Mouse (Mus musculus): ENCODE data around the gene Krtap7-1.

Krtap7-1 gene

DNA sequence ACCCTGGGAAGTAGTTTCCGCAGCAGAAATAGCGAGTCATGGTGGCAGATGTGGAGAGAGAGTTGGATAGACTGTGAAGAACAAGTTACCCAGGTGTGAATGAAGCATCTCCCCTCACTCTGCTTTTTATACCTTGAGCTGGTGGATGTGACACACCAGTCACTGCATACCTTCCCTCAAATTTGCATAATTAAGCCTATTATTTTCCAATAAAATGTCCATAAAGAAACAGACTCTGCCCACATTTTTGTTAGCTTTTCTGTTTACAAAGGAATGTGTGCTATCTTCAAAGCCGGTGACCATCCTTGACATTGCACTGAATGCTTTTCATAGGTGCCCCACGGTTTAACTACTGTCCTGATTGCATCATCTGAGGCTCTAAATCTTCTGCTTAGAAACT is at the start of gene Krtap7-1:
Krtap7-1 (minus strand) TSS at position 101 of the 400 bp plus-strand sequence.
- DNase-seq (ENCODE audit: low spot score in 2 of 2): no peak

DNA sequence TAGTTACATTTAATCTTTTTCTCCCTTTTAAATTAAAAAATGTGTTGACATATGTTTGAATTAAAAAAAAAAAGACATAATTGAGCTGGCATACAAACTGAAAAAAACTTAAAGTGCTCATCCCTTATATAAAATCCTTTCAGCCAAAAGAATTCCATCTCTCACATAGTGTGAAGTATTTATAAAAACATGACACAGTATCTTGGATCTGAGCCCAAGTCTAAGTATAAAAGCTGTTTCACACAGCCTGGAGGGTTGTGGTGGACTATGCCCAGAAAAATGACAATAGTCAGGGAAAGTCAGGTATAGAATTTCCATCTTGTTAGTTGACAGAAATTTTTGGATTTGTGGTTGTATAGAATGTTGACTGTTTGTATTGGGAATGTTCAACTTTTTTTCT is 42.2 kb upstream of the Krtap7-1 start:
- no peak for DNase-seq (ENCODE audit: low spot score in 2 of 2)

DNA sequence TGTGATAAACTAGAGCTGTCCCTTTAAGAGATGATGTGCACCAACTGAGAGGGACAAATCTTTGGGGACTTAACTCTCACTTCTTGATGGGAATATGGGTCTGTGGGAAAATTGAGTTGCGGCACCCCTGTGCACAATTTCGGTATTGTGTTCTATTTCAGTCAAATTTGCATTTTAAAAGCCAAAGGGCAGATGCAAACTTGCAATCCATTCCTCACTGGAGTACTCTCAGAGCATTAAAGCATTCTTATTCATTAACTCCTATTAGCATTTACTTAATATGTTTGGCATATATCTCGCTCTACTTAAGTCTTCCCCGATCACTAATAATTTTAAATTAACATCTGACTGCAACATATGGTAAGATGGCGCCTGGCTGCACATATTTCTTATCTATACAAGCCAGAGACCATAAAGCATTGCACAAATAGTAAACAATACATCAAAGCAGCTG is 29.9 kb upstream of the Krtap7-1 start:
- no peak for DNase-seq (ENCODE audit: low spot score in 2 of 2)

DNA sequence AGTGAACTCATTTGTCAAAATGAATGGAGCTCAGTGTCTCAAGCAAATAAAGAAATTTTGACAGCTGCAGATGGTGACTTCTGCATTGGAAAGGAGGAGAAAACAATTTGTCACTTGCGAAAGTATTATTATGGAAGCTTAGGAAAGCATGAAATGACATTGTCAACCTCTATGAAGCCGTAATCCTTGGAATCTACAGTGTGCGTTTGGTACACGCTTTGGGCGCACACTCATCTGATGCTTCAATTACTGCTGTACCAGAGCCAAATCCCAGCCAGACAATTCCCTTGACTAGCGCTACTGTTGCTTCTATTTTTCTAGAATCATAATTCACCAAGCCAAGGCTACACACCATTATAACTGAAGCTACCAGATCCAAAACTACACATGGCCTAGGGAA is 29.2 kb upstream of the Krtap7-1 start:
- DNase-seq (ENCODE audit: low spot score in 2 of 2): no peak

DNA sequence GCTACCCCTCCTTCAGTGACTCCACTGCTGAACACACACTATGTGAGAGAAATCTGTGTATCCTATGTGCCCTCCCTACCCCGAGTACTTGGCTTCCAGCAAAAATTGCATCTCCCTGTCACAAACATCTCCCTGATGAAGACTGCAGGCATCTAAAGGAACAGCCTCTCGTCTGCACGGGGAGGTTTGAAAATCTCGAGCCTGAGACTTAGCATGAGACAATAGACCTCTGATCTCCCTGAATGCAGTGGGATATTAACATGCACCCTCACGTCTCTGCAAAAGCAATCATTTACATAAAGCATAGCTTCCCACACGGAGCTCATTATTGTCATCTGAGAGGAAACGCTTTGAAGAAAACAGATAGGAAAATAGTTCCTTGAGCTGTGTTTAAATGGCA is 22.4 kb upstream of the Krtap7-1 start:
- no peak for DNase-seq (ENCODE audit: low spot score in 2 of 2)

DNA sequence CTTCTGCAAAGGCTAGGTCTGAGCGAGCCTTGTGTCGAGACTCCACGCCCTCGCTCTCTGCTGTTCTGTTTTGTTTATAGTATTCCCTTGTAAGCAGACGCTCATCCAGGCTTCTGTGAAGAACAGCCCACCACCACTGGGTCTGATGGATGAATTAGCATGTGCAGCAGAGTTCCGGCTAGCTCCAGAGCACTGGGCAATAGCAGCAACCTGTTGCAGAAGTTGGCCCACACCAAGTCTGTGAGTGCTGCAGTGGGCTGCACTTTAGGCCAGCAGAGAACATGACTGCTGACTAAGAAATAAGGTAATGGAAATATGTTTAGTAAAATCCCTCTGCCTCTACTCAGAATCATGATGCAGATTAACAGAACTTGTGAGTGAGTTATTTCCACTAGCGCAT is 21.7 kb upstream of the Krtap7-1 start:
- no peak for DNase-seq (ENCODE audit: low spot score in 2 of 2)

DNA sequence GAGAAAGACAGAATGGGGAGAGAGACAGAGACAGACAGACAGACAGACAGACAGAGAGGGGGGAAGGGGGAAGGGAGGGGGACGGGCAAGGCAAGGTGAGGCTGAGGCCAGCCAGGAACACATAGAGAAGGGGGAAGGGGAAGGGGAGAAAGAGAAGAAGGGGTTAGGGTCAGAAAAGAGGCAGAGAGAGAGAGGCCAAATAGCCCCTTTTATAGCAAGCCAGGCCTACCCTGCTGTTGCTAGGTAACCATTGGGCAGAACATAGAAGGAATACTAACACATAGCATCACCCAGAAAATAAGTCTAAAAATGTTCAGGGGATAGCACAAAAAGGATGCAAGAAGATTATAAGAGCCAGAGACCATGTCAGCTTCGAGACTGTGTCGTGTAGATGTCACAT is 20.3 kb upstream of the Krtap7-1 start:
- DNase-seq (ENCODE audit: low spot score in 2 of 2): no peak

DNA sequence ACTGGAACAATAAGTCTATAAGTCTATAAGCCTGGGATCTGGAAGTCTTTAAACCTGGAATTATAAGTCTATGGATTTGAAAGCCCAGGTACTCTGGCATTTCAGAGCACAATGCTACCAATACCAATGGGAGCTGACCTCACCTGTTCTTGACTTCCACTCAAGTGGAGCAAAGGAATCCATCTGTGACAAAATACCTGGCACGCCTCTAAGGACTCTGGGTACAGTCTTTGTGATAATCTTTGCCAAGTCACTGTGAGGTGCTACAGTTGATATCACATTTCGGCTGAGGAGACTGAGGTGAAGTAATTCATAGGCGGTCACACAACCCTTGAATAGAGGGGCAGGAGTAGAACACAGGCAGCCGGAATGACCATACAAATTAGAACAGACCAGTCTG is 12.9 kb upstream of the Krtap7-1 start:
- DNase-seq (ENCODE audit: low spot score in 2 of 2): no peak

DNA sequence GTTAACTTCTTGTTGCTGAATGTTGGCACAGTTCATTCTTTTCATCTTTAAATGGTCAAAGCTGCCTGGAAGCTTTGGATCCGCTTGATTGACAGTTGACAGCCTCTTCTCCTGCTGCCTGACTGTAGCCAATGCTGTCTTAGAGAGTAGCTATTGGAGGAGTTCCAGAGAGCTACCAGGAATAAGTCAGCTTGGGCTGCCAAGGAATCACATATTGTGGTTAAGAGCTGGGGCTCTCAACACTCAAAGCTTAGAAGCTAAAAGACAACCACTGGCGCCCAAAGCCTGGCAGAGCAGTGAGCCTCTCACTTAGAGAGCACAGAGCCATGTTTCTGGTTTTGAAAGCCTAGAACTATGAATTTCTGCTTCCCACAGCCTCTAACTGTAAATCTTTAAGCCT is 12.4 kb upstream of the Krtap7-1 start:
- DNase-seq (ENCODE audit: low spot score in 2 of 2): no peak

DNA sequence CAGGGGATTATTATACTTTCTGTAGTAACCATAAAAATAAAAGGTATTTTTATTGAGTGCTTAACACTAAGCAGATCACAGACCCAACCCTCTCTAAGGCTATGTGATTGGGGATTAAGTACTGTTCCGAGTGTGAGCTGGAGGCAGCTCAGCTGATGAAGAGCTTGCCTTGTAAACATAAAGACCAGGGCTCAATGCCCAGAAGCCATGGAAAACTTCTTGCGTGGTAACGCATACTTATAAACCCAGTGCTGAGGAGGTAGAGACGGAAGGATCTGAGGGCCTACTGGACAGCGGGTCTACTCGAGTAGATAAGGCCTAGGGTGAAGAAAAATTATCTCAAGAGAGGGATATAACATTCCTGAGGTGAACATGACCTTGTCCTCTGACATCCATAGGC is 12.0 kb upstream of the Krtap7-1 start:
- DNase-seq (ENCODE audit: low spot score in 2 of 2): no peak

DNA sequence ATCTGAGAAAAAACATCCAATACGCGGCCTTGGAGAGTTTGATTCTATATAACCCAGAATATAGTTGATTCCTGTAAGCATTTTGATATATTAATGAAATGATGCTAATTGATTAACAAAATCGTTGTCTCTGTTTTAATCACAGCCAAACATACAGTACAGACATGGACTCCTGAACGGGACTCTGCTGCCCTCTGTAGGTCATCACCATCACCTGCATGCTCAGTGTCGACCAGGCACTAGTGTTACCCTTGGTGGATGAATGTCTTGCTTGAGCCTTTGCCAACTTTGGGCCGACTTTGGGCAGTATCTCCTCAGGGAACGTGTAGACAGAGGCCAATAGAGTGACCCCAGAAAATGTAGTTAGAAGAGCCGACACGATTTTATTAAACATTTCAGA is 9.5 kb upstream of the Krtap7-1 start:
- DNase-seq (ENCODE audit: low spot score in 2 of 2): no peak

DNA sequence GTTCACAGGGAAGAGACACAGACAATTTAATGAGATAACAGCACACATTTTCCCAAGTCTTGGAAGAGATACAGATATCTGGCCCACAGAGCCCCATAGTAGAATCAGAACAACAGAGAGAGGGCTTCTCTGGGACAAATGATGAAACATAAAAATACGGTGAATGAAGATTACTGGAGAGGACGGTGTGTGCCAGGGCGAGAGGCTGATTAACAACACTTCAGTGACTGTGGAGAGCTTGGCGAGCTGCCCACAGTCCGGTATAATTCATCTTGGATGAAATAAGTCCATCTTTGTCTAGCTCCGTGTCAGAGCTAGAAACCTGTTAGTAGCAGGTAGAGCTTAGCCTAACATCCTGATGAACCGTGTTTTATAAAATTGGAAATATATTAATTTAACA is 5.3 kb upstream of the Krtap7-1 start:
- DNase-seq (ENCODE audit: low spot score in 2 of 2): no peak

DNA sequence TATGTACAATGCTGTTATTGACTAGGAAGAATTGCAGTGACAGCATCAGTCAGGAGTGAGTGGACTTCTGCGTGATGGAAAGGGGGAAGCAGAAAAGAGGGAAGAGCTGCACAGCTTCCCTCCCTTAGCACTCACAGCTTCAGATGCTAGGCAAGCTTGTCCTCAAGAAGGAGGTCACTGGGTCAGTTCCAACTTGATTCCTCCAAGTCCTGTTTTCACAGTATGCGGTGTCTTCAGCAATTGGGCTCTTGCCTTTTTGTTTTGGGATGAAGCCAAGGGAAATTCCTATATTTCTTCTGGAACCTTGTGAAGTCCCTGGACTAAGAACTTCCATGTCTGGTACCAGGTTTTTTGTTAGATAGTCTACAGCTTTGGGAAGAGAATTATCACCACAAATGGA is 4.6 kb downstream of the Krtap7-1 start:
- no peak for DNase-seq (ENCODE audit: low spot score in 2 of 2)

DNA sequence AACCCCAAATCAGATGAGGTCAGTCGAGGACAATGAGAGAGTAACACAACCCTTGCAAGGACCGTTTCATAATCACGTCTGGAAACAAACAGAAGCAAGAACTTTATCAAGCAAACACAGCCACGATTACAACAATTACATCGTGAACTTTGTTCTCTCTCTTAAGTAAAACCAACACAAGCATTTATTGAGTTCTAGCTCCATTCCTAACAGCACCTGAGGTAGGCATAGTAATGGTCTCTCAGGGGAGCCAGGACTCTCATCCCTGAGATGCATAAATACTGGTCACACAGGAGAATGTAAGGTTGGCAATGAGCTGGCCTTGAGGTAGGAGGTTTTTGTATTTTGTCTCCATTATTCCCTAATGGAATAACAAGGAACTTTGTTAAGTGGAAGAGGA is 6.3 kb downstream of the Krtap7-1 start:
- no peak for DNase-seq (ENCODE audit: low spot score in 2 of 2)

DNA sequence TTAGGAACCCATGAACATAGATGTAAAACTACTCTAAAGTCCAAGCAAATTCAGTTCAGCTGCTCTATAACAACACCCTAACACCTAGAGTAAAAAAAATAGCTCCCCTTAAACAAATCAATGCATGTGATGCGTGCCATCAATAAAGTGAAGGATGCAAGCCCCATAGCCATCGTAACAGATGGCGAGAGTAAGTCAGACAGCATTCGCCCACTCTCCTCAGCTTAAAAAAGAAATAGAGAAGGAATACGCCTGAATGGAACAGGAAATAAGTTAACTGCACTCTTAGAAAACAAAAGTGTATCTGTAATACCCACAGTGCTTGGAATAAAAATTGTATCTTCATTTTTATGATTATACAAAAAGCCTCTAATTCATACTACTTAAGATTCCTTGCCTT is 11.1 kb downstream of the Krtap7-1 start:
- no peak for DNase-seq (ENCODE audit: low spot score in 2 of 2)

DNA sequence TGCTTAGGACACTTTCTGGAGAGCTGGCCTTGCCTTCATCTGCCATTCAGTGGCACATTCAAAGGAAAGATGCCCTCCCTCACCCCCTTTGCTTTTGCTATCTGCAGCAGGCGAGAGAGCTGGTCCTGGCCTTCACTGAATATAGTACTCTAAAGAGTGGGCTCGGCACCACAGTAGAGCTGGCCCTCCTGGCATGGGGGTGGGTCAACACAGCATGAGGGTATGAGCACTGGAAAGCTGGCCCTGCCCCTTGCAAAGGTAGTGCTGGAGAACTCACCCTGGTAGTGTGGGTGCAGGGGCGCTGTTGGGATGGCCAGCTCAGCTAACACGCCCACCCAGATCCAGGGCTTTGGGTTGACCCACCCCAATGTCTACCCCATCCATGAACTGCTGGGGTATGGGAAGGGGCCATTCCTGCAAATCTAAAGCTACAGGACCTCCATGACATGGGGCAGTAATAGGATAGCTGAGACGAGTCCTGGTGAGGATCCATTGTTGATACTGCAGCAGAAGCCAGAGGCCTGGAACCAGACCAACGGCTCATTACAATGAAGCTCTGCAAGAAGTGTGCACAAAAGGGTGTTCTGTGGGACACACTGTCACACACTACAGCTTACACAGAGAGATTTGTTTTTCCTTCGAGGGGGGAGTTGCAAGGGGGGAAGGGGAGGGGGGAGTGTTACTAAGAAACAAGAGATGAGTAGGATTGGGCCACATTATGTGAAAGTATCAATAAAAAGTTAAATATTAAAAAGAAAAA is 12.5 kb downstream of the Krtap7-1 start:
- DNase-seq (ENCODE audit: low spot score in 2 of 2): no peak

DNA sequence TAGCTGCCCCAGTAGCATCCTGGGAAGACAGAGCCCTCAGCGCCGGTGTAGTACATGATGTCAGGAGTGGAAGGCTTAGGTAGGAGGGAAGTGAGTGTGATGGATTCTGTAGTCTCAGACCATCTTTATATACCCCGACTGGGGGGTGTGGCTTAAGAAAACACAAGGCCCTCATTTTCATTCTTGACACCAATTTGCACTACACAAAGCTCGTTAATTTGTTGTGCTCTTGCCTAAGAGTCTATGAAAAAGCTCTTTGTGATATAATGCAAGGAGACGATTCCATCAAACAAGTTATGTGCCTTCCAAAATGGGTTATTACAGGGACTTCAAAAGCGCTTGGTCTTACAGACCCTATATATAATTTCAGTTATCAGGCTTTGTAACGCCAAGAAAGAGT is 20.3 kb downstream of the Krtap7-1 start, which contains the start of gene Krtap8-1:
Krtap8-1 (minus strand) TSS at position 101 of the 400 bp plus-strand sequence.
- no peak for DNase-seq (ENCODE audit: low spot score in 2 of 2)

DNA sequence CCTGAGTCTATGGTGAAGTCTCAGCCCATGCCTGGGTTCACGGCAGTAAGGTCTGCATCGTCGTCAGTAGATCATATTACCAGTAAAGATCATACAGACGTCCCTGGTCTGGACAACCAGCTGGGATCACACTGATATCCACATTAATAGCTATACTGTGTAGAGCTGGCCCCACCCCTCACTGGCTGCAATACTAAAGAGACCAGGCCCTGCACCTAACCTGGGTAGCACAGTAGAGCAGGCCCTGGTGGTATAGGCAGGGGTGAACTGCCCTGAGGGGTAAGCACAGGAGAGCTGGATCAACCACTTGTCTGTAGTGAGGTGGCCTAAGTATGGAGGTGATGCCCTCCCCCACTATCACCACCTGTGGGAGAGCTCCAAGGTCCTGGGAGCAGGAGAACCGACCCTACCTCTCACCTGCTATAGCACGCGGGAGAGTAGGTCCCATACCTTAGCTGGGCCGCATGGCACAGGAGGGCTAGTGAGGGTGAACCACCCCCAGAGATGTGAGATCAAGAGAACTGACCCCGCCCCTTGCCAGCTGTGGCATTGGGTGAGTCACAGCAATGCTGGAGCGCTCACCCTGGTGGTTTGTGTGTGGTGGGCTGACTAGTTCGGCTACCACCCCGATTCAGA is 30.3 kb downstream of the Krtap7-1 start:
- DNase-seq (ENCODE audit: low spot score in 2 of 2): no peak

DNA sequence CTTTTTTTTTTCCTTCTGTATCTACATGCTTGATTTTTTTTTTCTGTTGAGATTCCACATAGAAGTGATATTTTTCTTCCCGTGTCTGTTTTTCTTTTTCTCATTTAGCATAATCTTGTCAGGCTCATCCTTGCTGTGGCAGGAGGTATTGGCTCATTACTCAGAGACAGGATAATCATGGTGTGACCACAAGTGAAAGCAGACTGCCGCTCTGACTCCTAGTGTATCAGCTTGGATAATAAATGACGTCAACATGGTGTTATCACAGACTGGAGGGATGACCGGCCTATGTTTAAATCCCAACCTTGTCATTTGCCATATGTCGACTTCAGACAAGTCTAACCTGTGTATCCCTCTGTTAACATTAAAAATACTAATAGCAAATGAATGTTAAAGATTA is 46.9 kb downstream of the Krtap7-1 start:
- DNase-seq (ENCODE audit: low spot score in 2 of 2): no peak
